Mouse (Mus musculus): ENCODE measurements at regions not wholly inside any gene's neighbourhood (a gene's known extent, or its start where the extent isn't known, plus 50 kb on each side); places are given as distances from the start of the nearest gene placed in this dataset.

GRCm38 (mm10) chr7:70158531-70158930, 208.0 kb downstream of the Nr2f2 start:
- TF ChIP-seq CTCF (IDR thresholded peaks at IDR 0.05; ENCODE audit: extremely low read depth, insufficient read depth, low read length) (no peak), POLR2A (IDR thresholded peaks at IDR 0.05; ENCODE audit: extremely low read depth, insufficient read depth, low read length) (no peak)

All from cortical plate, adult 2 months (tissue).